Mouse (Mus musculus) left cerebral cortex, adult 9 months (tissue): ENCODE data around the gene Gm6351.
"Not testable (repeated sequence)": the region's sequence is repeated elsewhere in the genome, so short reads cannot be mapped to it uniquely, and the experiment has no call there.

Source experiments
- DNase-seq, 2 experiments: peaks; one replicate each; pipeline ENCODE4 v3.0.0; 2022; ENCODE audit warnings: low spot score in 2 of 2

Gm6351 gene

DNA sequence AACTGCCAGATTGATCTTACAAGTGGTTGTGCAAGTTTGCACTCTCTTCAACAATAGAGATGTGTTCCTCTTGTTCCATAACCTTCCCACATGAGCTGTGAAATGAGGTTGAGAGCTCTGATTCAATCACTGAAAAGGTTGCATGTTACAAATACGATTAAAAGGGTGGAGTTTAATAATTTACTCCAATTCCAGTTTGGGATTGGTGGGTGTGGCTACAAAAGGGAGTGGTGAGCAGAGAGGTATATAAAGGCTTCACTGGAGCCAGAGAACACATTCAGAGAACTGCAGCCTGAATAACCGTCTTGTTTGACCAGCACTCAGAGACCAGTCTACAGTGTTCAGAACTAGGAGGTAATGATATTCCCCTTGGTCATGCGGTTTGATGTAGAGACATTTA lies at the start of gene Gm6351:
Gene Gm6351 (plus strand): TSS at position 301 of the 400 bp plus-strand sequence.
- DNase-seq, result not testable (repeated sequence)

DNA sequence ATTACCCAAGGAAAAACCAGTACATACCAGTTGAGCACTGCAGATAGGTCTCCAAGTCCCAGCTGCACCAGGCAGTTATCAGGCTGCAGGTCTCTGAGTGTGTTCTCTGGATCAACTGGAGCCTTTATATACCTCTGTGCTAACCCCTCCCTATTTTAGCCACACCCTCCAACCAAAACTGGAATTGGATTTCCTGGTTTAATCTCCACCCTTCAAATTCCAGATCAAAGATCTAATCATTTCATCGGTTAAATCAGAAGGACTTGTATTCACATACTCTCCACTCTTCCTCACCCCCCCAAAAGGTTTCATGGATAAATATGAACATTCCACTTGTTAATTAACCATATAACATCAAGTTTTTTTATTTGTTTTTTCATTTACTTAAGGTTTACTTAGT lies 5.7 kb upstream of the Gm6351 start, which contains the start of gene BC061212:
Gene BC061212 (minus strand): TSS at position 101 of the 400 bp plus-strand sequence.
- DNase-seq, result not testable (repeated sequence)
